ENCODE assay signal across 9 mouse cellular contexts in the genomic region with DNA sequence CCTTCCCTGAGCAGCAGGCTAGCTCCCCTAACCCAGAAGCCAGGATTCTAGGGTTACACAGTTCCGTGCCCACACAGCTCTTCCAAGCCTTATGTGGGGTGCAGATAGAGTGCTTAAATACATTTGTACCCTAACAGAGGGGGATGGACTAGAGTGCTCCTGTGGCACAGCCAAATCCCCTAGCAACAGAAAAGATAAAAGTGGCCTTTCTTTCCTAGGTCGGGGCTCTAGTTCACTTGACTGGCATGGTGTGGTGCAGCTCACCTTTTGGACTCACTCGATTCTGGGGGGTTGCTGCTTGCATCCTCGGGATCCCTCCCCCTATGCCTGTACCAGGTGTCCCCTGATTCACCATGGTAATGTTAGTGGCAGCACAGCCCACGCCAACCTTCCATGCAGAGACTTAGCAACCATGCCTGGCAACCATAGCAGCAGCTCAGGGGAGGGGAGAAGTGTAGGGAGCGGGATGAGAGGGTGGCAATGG. TPM values are rescaled to one million over a fixed set of nuclear protein-coding genes. Genes with fewer than 3 reads are reported as not detected.
DNase-seq lines count a peak whose midpoint lies in the region; ATAC-seq and TF ChIP-seq lines count a peak whose summit lies in the region.
"Had no signal": no experiment of that assay in that cellular context is flagged by ENCODE, and none has a peak within 500 bp of the region (broad histone marks: within the 10 kb centered on the region; RNA-seq: fewer than 3 reads in every experiment).

No protein-coding gene starts in this region.

- H3K27me3 ChIP-seq in MEL (ENCODE audit: control insufficient read depth in 1 of 2, insufficient read depth in 2 of 2, low read length in 2 of 2) = no peaks in the 10 kb centered on the region
- peaks cover 72% of the 10 kb centered on the region for H3K27me3 ChIP-seq in hindbrain, embryonic 12.5 days
- peaks cover 74% of the 10 kb centered on the region for H3K27me3 ChIP-seq in midbrain, embryonic 10.5 days (ENCODE audit: low read depth, poor library complexity, severe bottlenecking)

- H3K36me3 ChIP-seq in MEL (ENCODE audit: control insufficient read depth in 1 of 2, insufficient read depth in 2 of 2, low read length in 2 of 2) = peaks cover 3% of the 10 kb centered on the region in 2 experiments
- peaks cover 22% of the 10 kb centered on the region for H3K36me3 ChIP-seq in hindbrain, embryonic 12.5 days
- H3K36me3 ChIP-seq in midbrain, embryonic 10.5 days = peaks cover 29% of the 10 kb centered on the region

- H3K4me1 ChIP-seq in MEL (ENCODE audit: control insufficient read depth in 1 of 2, insufficient read depth in 2 of 2, low read length in 2 of 2) = peaks cover 1 to 13% of the 10 kb centered on the region in 2 experiments; a peak in 2 of 4 replicates
- H3K4me1 ChIP-seq in hindbrain, embryonic 12.5 days = peaks cover 36% of the 10 kb centered on the region
- H3K4me1 ChIP-seq in midbrain, embryonic 10.5 days = peaks cover 61% of the 10 kb centered on the region

- peak overlapping the region in 1 of 2 experiments; percentile 56; a peak in 2 of 4 replicates for H3K4me3 ChIP-seq in MEL (ENCODE audit: control insufficient read depth in 1 of 2, insufficient read depth in 1 of 2, low read depth in 2 of 2, low read length in 2 of 2)
- 0 out of 2 replicates have a peak overlapping the region, but pooled peaks have one; percentile 43 for H3K4me3 ChIP-seq in hindbrain, embryonic 12.5 days
- H3K4me3 ChIP-seq in midbrain, embryonic 10.5 days = peak overlapping the region; percentile 59

- TF ChIP-seq POLR2A in MEL (IDR thresholded peaks at IDR 0.05; ENCODE audit: control insufficient read depth in 1 of 2, insufficient read depth in 1 of 2, low read depth in 1 of 2, low read length in 2 of 2, poor library complexity in 1 of 2) = no peak; a peak in 1 of 4 replicates

- no peak overlapping the region for H3K27ac ChIP-seq in MEL (ENCODE audit: control insufficient read depth, low read depth, low read length)
- H3K27ac ChIP-seq in hindbrain, embryonic 12.5 days = no peak overlapping the region
- H3K27ac ChIP-seq in midbrain, embryonic 10.5 days (replicated peaks) = no peak overlapping the region

- TF ChIP-seq RAD21 in MEL (IDR thresholded peaks at IDR 0.05; ENCODE audit: low read depth, low read length) = no peak

- no peaks in the 10 kb centered on the region for H3K9me3 ChIP-seq in MEL (replicated peaks; ENCODE audit: insufficient read depth, low read length)
- H3K9me3 ChIP-seq in hindbrain, embryonic 12.5 days (replicated peaks) = no peaks in the 10 kb centered on the region
- H3K9me3 ChIP-seq in midbrain, embryonic 10.5 days (replicated peaks) = no peaks in the 10 kb centered on the region

- 2% methylated on average over 6 of the region's 6 CpGs for WGBS in hindbrain, embryonic 12.5 days
- 13% methylated on average over 6 of the region's 6 CpGs for WGBS in midbrain, embryonic 10.5 days

- peak; percentile 89 for DNase-seq in heart, adult 11 months
- no peak for DNase-seq in heart, adult 9 months (ENCODE audit: low spot score in 2 of 2)
- peak; percentile 14 for DNase-seq in MEL (ENCODE audit: low read depth, low spot score)
- DNase-seq in midbrain, embryonic 10.5 days (ENCODE audit: low spot score) = no peak
- DNase-seq in thymus, postnatal 4 days = no peak
- DNase-seq in adrenal gland, postnatal 25 days = no peak
- DNase-seq in gastrocnemius, adult 18-20 months (ENCODE audit: low spot score) = no peak

- ATAC-seq in hindbrain, embryonic 12.5 days (ENCODE audit: low FRiP score) = no peak

- no peak for TF ChIP-seq CTCF in MEL (IDR thresholded peaks at IDR 0.05 in 2 of 3, conservative IDR thresholded peaks at IDR 0.05 in 1 of 3; ENCODE audit: control insufficient read depth in 1 of 3, insufficient read depth in 1 of 3, low read depth in 2 of 3, low read length in 3 of 3, poor library complexity in 1 of 3, severe bottlenecking in 1 of 3)

- peaks cover 28% of the 10 kb centered on the region for H3K79me2 ChIP-seq in MEL (ENCODE audit: control insufficient read depth, insufficient read depth, low read length, poor library complexity)

- H3K9ac ChIP-seq in MEL (ENCODE audit: control insufficient read depth, low read depth, low read length, poor library complexity, severe bottlenecking) = peak overlapping the region; percentile 66
- no peak overlapping the region for H3K9ac ChIP-seq in hindbrain, embryonic 12.5 days

- no peak for TF ChIP-seq EP300 in MEL (IDR thresholded peaks at IDR 0.05; ENCODE audit: low read depth in 1 of 2, low read length in 2 of 2)

- no peak overlapping the region for H3K4me2 ChIP-seq in hindbrain, embryonic 12.5 days (replicated peaks)

TF ChIP-seq in MEL, 35 proteins besides CTCF, POLR2A, EP300 and RAD21:
- no peak for TF ChIP-seq CHD1 (IDR thresholded peaks at IDR 0.05; ENCODE audit: low read depth, low read length)

RNA-seq across cellular contexts. Expression of gene Ddn, which starts 0.6 kb away (rescaled TPM):
- 2.8 and 4.0 TPM in 2 replicates for total RNA-seq in MEL (2012; rRNA removed)
- polyA plus RNA-seq in MEL (2012; ENCODE audit: insufficient read depth in 1 of 2, insufficient read length in 2 of 2, low read depth in 1 of 2, low replicate concordance in 2 of 2, missing spikeins in 1 of 2) = 1 to 10 TPM in 1 of 2 experiments, not detected in 1; 4.2 TPM
- 0.56 and 0.65 TPM in 2 replicates for polyA plus RNA-seq in hindbrain, embryonic 12.5 days (2016; fragmentation: Nextera tagmentation; extraction: Ambion mirVana)
- 0.54 and 0.82 TPM in 2 replicates for polyA plus RNA-seq in midbrain, embryonic 10.5 days (2016; fragmentation: Nextera tagmentation; extraction: Ambion mirVana)
- 0.09 and 0.24 TPM in 2 replicates for total RNA-seq in adrenal gland, postnatal 25 days (2021)
- under 1 TPM; 0.36 to 0.57 TPM for total RNA-seq in gastrocnemius, adult 18-20 months (2021)
- polyA plus RNA-seq: stomach, embryonic 16.5 days had no signal

RNA-seq across cellular contexts. Expression of gene Wnt1, which starts 19.0 kb away (rescaled TPM):
- not detected in 2 replicates for total RNA-seq in MEL (2012; rRNA removed)
- polyA plus RNA-seq in MEL (2012; ENCODE audit: insufficient read depth in 1 of 2, insufficient read length in 2 of 2, low read depth in 1 of 2, low replicate concordance in 2 of 2, missing spikeins in 1 of 2) = not detected
- 8.4 and 8.6 TPM in 2 replicates for polyA plus RNA-seq in hindbrain, embryonic 12.5 days (2016; fragmentation: Nextera tagmentation; extraction: Ambion mirVana)
- polyA plus RNA-seq in midbrain, embryonic 10.5 days (2016; fragmentation: Nextera tagmentation; extraction: Ambion mirVana) = 22.0 and 24.0 TPM in 2 replicates
- not detected in 2 replicates for total RNA-seq in adrenal gland, postnatal 25 days (2021)
- total RNA-seq in gastrocnemius, adult 18-20 months (2021) = not detected
- polyA plus RNA-seq: stomach, embryonic 16.5 days had no signal

RNA-seq across cellular contexts. Expression of gene Prkag1, which starts 22.6 kb away (rescaled TPM):
- 122 and 126 TPM in 2 replicates for total RNA-seq in MEL (2012; rRNA removed)
- 100 to 1,000 TPM; 141 to 348 TPM for polyA plus RNA-seq in MEL (2012; ENCODE audit: insufficient read depth in 1 of 2, insufficient read length in 2 of 2, low read depth in 1 of 2, low replicate concordance in 2 of 2, missing spikeins in 1 of 2)
- 71.0 and 78.9 TPM in 2 replicates for polyA plus RNA-seq in hindbrain, embryonic 12.5 days (2016; fragmentation: Nextera tagmentation; extraction: Ambion mirVana)
- 90.4 and 94.9 TPM in 2 replicates for polyA plus RNA-seq in midbrain, embryonic 10.5 days (2016; fragmentation: Nextera tagmentation; extraction: Ambion mirVana)
- total RNA-seq in adrenal gland, postnatal 25 days (2021) = 60.4 and 78.6 TPM in 2 replicates
- 10 to 100 TPM; 48.1 to 49.6 TPM for total RNA-seq in gastrocnemius, adult 18-20 months (2021)

RNA-seq across cellular contexts. Expression of gene Wnt10b, which starts 30.7 kb away (rescaled TPM):
- 0.13 and 0.23 TPM in 2 replicates for total RNA-seq in MEL (2012; rRNA removed)
- under 1 TPM in 1 of 2 experiments, not detected in 1; 0.14 TPM for polyA plus RNA-seq in MEL (2012; ENCODE audit: insufficient read depth in 1 of 2, insufficient read length in 2 of 2, low read depth in 1 of 2, low replicate concordance in 2 of 2, missing spikeins in 1 of 2)
- 0.59 and 0.91 TPM in 2 replicates for polyA plus RNA-seq in hindbrain, embryonic 12.5 days (2016; fragmentation: Nextera tagmentation; extraction: Ambion mirVana)
- polyA plus RNA-seq in midbrain, embryonic 10.5 days (2016; fragmentation: Nextera tagmentation; extraction: Ambion mirVana) = 0.14 and 0.24 TPM in 2 replicates
- total RNA-seq in adrenal gland, postnatal 25 days (2021) = 0.43 and 0.55 TPM in 2 replicates
- 1 to 10 TPM in 1 of 2 experiments, under 1 TPM in 1; 0.57 to 1.4 TPM for total RNA-seq in gastrocnemius, adult 18-20 months (2021)

RNA-seq across cellular contexts. Expression of gene Arf3, which starts 45.7 kb away (rescaled TPM):
- total RNA-seq in MEL (2012; rRNA removed) = 37.4 and 41.1 TPM in 2 replicates
- 100 to 1,000 TPM; 140 to 239 TPM for polyA plus RNA-seq in MEL (2012; ENCODE audit: insufficient read depth in 1 of 2, insufficient read length in 2 of 2, low read depth in 1 of 2, low replicate concordance in 2 of 2, missing spikeins in 1 of 2)
- 65.1 and 65.2 TPM in 2 replicates for polyA plus RNA-seq in hindbrain, embryonic 12.5 days (2016; fragmentation: Nextera tagmentation; extraction: Ambion mirVana)
- polyA plus RNA-seq in midbrain, embryonic 10.5 days (2016; fragmentation: Nextera tagmentation; extraction: Ambion mirVana) = 41.2 and 43.2 TPM in 2 replicates
- 118 and 138 TPM in 2 replicates for total RNA-seq in adrenal gland, postnatal 25 days (2021)
- total RNA-seq in gastrocnemius, adult 18-20 months (2021) = 1 to 10 TPM; 8.1 to 9.0 TPM

Comparison
In these comparisons a context has a peak if more than half of its experiments do, and no peak if none do; other contexts are left out.
1. DNase-seq: peak in heart, adult 11 months (single experiment) and MEL (single experiment); none in heart, adult 9 months (0 of 2), midbrain, embryonic 10.5 days (single experiment), thymus, postnatal 4 days (single experiment), adrenal gland, postnatal 25 days (single experiment) and gastrocnemius, adult 18-20 months (single experiment).